Mouse (Mus musculus) cerebellum, postnatal 10 days (tissue): ENCODE results near the gene Klra7.
"Not testable (repeated sequence)": the region's sequence is repeated elsewhere in the genome, so short reads cannot be mapped to it uniquely, and the experiment has no call there.

Experiments used
- DNase-seq, 2 experiments: peaks; one replicate each; pipeline ENCODE4 v3.0.0; 2021; ENCODE audit warnings: mixed read lengths in 2 of 2

The Klra7 gene

GRCm38 (mm10) chr6:130233222-130233621 lies at the start of gene Klra7:
Gene Klra7, minus strand, starts transcription at chr6:130233322.
- no peak for DNase-seq

DNA sequence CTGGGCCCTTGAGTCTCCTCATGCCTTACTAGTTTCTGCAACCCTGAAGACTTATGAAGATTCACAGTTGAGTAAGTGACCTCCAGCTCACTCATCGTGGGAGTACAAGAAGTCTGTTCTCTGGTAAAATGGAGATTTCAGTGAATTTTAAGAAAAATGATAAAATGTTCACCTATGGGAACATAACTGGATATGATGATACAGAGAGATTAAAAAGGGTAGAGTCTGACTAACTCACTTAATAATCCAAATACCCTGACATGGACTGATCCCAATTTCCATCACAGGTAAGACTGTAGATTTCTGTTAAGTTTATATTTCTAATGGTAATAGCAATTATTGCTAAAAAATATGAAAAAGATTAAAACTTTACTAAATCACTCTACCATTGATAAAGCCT lies 48.7 kb upstream of the Klra7 start, which contains the start of gene Klra10:
TSS of gene Klra10 (minus strand) at position 101 of the 400 bp plus-strand sequence.
- DNase-seq: not testable (repeated sequence)

DNA sequence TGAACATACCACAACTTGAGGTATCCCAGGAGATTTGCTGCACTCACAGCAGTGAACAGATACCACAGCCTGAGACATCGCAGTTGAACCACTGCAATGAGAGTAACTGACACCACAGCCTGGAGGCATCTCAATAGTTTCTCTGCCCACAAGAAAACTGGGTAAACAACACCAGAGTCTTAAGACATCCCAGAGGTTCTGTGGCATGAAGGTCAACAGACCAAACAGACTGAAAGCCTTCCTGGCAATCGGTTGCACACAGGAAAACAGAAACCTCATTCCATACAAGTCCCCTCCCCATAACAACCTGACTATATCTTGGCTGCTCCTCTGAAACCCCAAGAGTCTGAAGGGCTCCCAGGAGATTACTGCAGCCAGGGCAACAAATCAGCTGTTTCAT lies 22.2 kb upstream of the Klra7 start:
- no peak for DNase-seq

GRCm38 (mm10) chr6:130237536-130237935 lies 4.4 kb upstream of the Klra7 start:
- no peak for DNase-seq

- DNase-seq: no peak
Measured at GRCm38 (mm10) chr6:130236635-130237034, 3.5 kb upstream of the Klra7 start.

DNA sequence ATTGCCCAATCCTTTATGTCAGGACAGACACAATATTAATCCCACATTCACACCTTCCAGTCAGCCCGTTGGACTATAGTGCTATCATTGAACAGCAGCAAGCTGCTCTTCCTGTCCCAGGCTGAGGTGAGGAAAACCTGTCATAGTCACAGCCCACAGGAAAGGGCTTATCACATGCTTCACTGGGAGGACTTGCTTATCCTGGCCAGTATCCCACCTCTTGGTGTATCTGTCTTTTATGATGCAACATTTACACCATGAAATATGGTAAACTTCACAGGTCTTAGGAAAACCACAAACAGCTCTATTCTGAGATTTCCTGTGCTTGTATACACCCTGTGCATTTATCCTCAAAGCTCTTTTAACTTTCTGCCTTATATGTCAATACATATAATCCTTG lies 35.7 kb downstream of the Klra7 start:
- not testable (repeated sequence) for DNase-seq

GRCm38 (mm10) chr6:130193012-130193411 lies 40.1 kb downstream of the Klra7 start, which contains the start of gene Klra9:
Gene Klra9, minus strand, starts transcription at chr6:130193112.
- DNase-seq: not testable (repeated sequence)
